Mouse (Mus musculus) thymus, adult 2 months (tissue): Measurements from ENCODE around the gene Bcdin3d. TPM values are rescaled to one million over a fixed set of nuclear protein-coding genes. Genes with fewer than 3 reads are reported as not detected.

Source experiments
- DNase-seq: peaks from one replicate; pipeline ENCODE4 v3.0.0; 2021
- H3K27ac ChIP-seq: fragments of 200-500 bp; 2 replicates; pipeline ENCODE4 v1.5.1; 2012; ENCODE audit warnings: low read length, control low read depth; ENCODE audit not compliant: control insufficient read depth, insufficient read depth
- H3K27me3 ChIP-seq: fragments of 200-500 bp; 2 replicates; pipeline ENCODE4 v1.6.1; 2012; ENCODE audit warnings: mild to moderate bottlenecking, low read length, moderate library complexity, mixed read lengths; ENCODE audit not compliant: control insufficient read depth, insufficient read depth
- H3K36me3 ChIP-seq: fragments of 200-500 bp; 2 replicates; pipeline ENCODE4 v1.6.1; 2012; ENCODE audit warnings: mild to moderate bottlenecking, low read length, moderate library complexity; ENCODE audit not compliant: control insufficient read depth, insufficient read depth
- H3K4me1 ChIP-seq: fragments of 200-500 bp; replicated peaks from 2 replicates; pipeline ENCODE4 v1.6.1; 2012; ENCODE audit warnings: low read length; ENCODE audit not compliant: control insufficient read depth, insufficient read depth
- H3K4me3 ChIP-seq: fragments of 200-500 bp; 2 replicates; pipeline ENCODE4 v1.5.1; 2012; ENCODE audit warnings: mild to moderate bottlenecking, low read length, control low read depth, moderate library complexity; ENCODE audit not compliant: control insufficient read depth, insufficient read depth
- CTCF ChIP-seq: fragments of 200-500 bp; IDR thresholded peaks from 2 replicates; pipeline ENCODE4 v1.5.1; 2012; ENCODE audit warnings: mild to moderate bottlenecking, control low read depth, low read length, moderate library complexity, borderline replicate concordance; ENCODE audit not compliant: control insufficient read depth, poor library complexity, insufficient read depth; ENCODE audit errors: extremely low read depth
- POLR2A ChIP-seq: fragments of 200-500 bp; IDR thresholded peaks from 2 replicates; pipeline ENCODE4 v1.6.1; 2012; ENCODE audit warnings: mild to moderate bottlenecking, low read length, control low read depth, moderate library complexity; ENCODE audit not compliant: control insufficient read depth, poor library complexity, insufficient read depth; ENCODE audit errors: extremely low read depth
- WGBS: fragments of 180-500 bp; shearing (Covaris S2); methylation state at CpG from one replicate; pipeline ENCODE4 v1.1.7; 2018; 5-methylcytosine and 5-hydroxymethylcytosine counted together
- polyA plus RNA-seq: library from polyadenylated mRNA; depleted of rRNA; stranded (reverse); fragments of >200 nt; gene quantifications from 2 replicates; pipeline ENCODE4 v1.2.3, GENCODE M21; 2012

Bcdin3d gene
- polyA plus RNA-seq, 1 experiment, result 12.4 TPM

GRCm38 (mm10) chr15:99473801-99474575 is 542 bp downstream of the Bcdin3d start:
- H3K27me3 ChIP-seq, result no peaks in the 10 kb centered on the region

GRCm38 (mm10) chr15:99472972-99473371 is 1.6 kb downstream of the Bcdin3d start:
- Histone ChIP-seq H3K36me3 (no peaks in the 10 kb centered on the region), H3K27ac (no peak overlapping the region), H3K4me1 (peaks cover 18% of the 10 kb centered on the region), H3K27me3 (no peaks in the 10 kb centered on the region), H3K4me3 (no peak overlapping the region)
- DNase-seq, result no peak
- 72% methylated on average over 7 of the region's 7 CpGs for WGBS
- TF ChIP-seq POLR2A (no peak), CTCF (no peak)

More at GRCm38 (mm10) chr15:99473801-99474575, 542 bp downstream of the Bcdin3d start:
- Histone ChIP-seq H3K36me3 (no peaks in the 10 kb centered on the region), H3K4me1 (peaks cover 18% of the 10 kb centered on the region), H3K4me3 (peak overlapping the region; percentile 93), H3K27ac (peak overlapping the region; percentile 19; the same call in 1 of the 2 replicates)
- TF ChIP-seq CTCF (no peak), POLR2A (no peak)
- WGBS, result under 1% methylated on average over 38 of the region's 38 CpGs
- no peak for DNase-seq

GRCm38 (mm10) chr15:99471677-99472063 is 2.9 kb downstream of the Bcdin3d start:
- no peak for DNase-seq
- H3K36me3 ChIP-seq, result no peaks in the 10 kb centered on the region

GRCm38 (mm10) chr15:99470971-99471676 is 3.4 kb downstream of the Bcdin3d start:
- Histone ChIP-seq H3K4me1 (peaks cover 18% of the 10 kb centered on the region), H3K27me3 (no peaks in the 10 kb centered on the region), H3K27ac (no peak overlapping the region), H3K36me3 (no peaks in the 10 kb centered on the region), H3K4me3 (no peak overlapping the region)
- 60% methylated on average over 17 of the region's 17 CpGs for WGBS
- DNase-seq, result peak; percentile 35
- TF ChIP-seq CTCF (no peak), POLR2A (no peak)

More at GRCm38 (mm10) chr15:99471677-99472063, 2.9 kb downstream of the Bcdin3d start:
- TF ChIP-seq CTCF (no peak), POLR2A (no peak)
- Histone ChIP-seq H3K4me3 (no peak overlapping the region), H3K27ac (no peak overlapping the region), H3K27me3 (no peaks in the 10 kb centered on the region), H3K4me1 (peaks cover 18% of the 10 kb centered on the region)
- 61% methylated on average over 14 of the region's 14 CpGs for WGBS

GRCm38 (mm10) chr15:99470224-99470761 is 4.2 kb downstream of the Bcdin3d start:
- Histone ChIP-seq H3K27ac (no peak overlapping the region), H3K36me3 (no peaks in the 10 kb centered on the region), H3K27me3 (no peaks in the 10 kb centered on the region), H3K4me3 (no peak overlapping the region), H3K4me1 (peaks cover 16% of the 10 kb centered on the region)
- 96% methylated on average over 31 of the region's 31 CpGs for WGBS
- no peak for DNase-seq
- TF ChIP-seq CTCF, result no peak
- no peak for TF ChIP-seq POLR2A

- no peak overlapping the region for H3K27ac ChIP-seq
- no peak for TF ChIP-seq CTCF
- TF ChIP-seq POLR2A, result no peak
Measured at GRCm38 (mm10) chr15:99469736-99470135, 4.8 kb downstream of the Bcdin3d start.

More at GRCm38 (mm10) chr15:99469736-99470135, 4.8 kb downstream of the Bcdin3d start:
- no peaks in the 10 kb centered on the region for H3K36me3 ChIP-seq
- H3K4me3 ChIP-seq, result no peak overlapping the region
- H3K27me3 ChIP-seq, result no peaks in the 10 kb centered on the region
- WGBS, result 93% methylated on average over 4 of the region's 4 CpGs
- DNase-seq, result no peak
- peaks cover 13% of the 10 kb centered on the region for H3K4me1 ChIP-seq
